Mouse (Mus musculus) liver, embryonic 16.5 days (tissue): ENCODE measurements around the gene Rasgrf2. TPM values are rescaled to one million over a fixed set of nuclear protein-coding genes. Genes with fewer than 3 reads are reported as not detected.

Experiments
- ATAC-seq: fragments of 200-750 bp; cut with Nextera tagmentation; 2 replicates; pipeline ENCODE4 v1.8.0; 2017; ENCODE audit warnings: low read depth, mild to moderate bottlenecking, moderate number of reproducible peaks, moderate library complexity
- H3K27ac ChIP-seq: fragments of 300-500 bp; sonication (generic); 2 replicates; pipeline ENCODE4 v1.5.1; 2014; ENCODE audit warnings: mild to moderate bottlenecking, low read length
- H3K27me3 ChIP-seq: fragments of 300-500 bp; sonication (generic); 2 replicates; pipeline ENCODE4 v1.6.1; 2014; ENCODE audit warnings: low read depth, low read length, mixed read lengths; ENCODE audit not compliant: control insufficient read depth, insufficient read depth
- H3K36me3 ChIP-seq: fragments of 300-500 bp; sonication (generic); 2 replicates; pipeline ENCODE4 v1.6.1; 2014; ENCODE audit warnings: mild to moderate bottlenecking; ENCODE audit not compliant: control insufficient read depth, insufficient read depth
- H3K4me1 ChIP-seq: fragments of 300-500 bp; sonication (generic); 2 replicates; pipeline ENCODE4 v1.6.1; 2014; ENCODE audit warnings: low read depth, low read length, mixed read lengths; ENCODE audit not compliant: control insufficient read depth
- H3K4me2 ChIP-seq: fragments of 300-500 bp; sonication (generic); 2 replicates; pipeline ENCODE4 v1.6.1; 2014; ENCODE audit warnings: low read depth, low read length, mixed read lengths
- H3K4me3 ChIP-seq: fragments of 300-500 bp; sonication (generic); 2 replicates; pipeline ENCODE4 v1.5.1; 2014; ENCODE audit warnings: low read depth, mild to moderate bottlenecking, low read length
- H3K9ac ChIP-seq: fragments of 300-500 bp; sonication (generic); 2 replicates; pipeline ENCODE4 v1.6.1; 2014; ENCODE audit warnings: low read depth, low read length
- H3K9me3 ChIP-seq: fragments of 300-500 bp; sonication (generic); replicated peaks from 2 replicates; pipeline ENCODE4 v1.6.1; 2016; ENCODE audit warnings: low read length; ENCODE audit not compliant: control insufficient read depth
- WGBS: fragments of 180-500 bp; shearing (Covaris S2); extraction: QIAGEN DNeasy Blood & Tissue Kit; methylation state at CpG from one replicate; pipeline ENCODE4 v1.1.7; 2014; ENCODE audit not compliant: insufficient replicate concordance; 5-methylcytosine and 5-hydroxymethylcytosine counted together
- polyA plus RNA-seq: library from polyadenylated mRNA; unstranded; fragments of >200 nt; fragmentation: Nextera tagmentation; extraction: Ambion mirVana; gene quantifications from 2 replicates; pipeline ENCODE4 v1.2.1, GENCODE M21; 2015

The Rasgrf2 gene
- polyA plus RNA-seq, 1 experiment from 2014 or later, result 0.02 TPM

- Histone ChIP-seq H3K27ac (no peak overlapping the region), H3K4me2 (no peak overlapping the region), H3K9ac (no peak overlapping the region), H3K36me3 (no peaks in the 10 kb centered on the region), H3K4me3 (no peak overlapping the region), H3K9me3 (no peaks in the 10 kb centered on the region), H3K27me3 (no peaks in the 10 kb centered on the region), H3K4me1 (no peaks in the 10 kb centered on the region)
- 52% methylated on average over 5 of the region's 5 CpGs for WGBS
- ATAC-seq, result no peak
Observed at GRCm38 (mm10) chr13:91884714-91885386, 246.6 kb downstream of the Rasgrf2 start.

DNA sequence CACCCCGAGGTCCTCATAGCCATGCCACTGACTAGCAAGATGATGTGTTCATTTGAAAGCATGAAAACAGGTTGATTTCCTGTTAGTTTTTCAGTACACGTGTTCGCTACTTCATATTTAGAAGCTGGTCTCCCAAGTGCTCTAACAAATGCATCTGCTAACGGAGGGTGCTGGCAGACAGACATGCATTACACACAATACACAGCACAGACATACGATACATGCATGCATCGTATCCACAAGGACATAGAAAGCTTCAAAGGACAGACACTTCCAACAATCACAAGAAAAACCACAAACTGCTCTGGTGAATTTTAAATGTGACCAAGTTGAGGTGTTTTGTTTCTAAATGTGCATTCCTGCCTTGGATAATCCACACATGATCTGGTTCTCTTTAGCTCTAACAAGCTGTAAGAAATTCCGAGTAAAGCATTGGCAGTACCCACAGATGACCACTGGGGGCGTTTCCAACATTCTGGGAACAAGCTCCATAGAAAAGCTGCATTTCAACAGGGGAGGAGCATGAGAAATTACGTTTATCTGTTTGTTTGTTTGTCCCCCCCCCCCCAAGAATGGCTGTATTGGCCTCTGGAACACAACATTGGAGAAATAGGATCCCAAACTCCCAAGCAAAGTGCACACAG, 249.5 kb downstream of the Rasgrf2 start:
- Histone ChIP-seq H3K4me3 (no peak overlapping the region), H3K36me3 (no peaks in the 10 kb centered on the region), H3K4me1 (no peaks in the 10 kb centered on the region), H3K4me2 (no peak overlapping the region), H3K27me3 (no peaks in the 10 kb centered on the region), H3K27ac (no peak overlapping the region), H3K9ac (no peak overlapping the region), H3K9me3 (no peaks in the 10 kb centered on the region)
- ATAC-seq, result no peak
- WGBS, result 48% methylated on average over 9 of the region's 9 CpGs

- Histone ChIP-seq H3K27me3 (no peaks in the 10 kb centered on the region), H3K9ac (no peak overlapping the region), H3K36me3 (no peaks in the 10 kb centered on the region), H3K9me3 (no peaks in the 10 kb centered on the region), H3K4me1 (no peaks in the 10 kb centered on the region), H3K4me2 (no peak overlapping the region), H3K27ac (no peak overlapping the region), H3K4me3 (no peak overlapping the region)
- 68% methylated on average over 4 of the region's 4 CpGs for WGBS
- no peak for ATAC-seq
Observed at GRCm38 (mm10) chr13:91880256-91880655, 251.2 kb downstream of the Rasgrf2 start.

DNA sequence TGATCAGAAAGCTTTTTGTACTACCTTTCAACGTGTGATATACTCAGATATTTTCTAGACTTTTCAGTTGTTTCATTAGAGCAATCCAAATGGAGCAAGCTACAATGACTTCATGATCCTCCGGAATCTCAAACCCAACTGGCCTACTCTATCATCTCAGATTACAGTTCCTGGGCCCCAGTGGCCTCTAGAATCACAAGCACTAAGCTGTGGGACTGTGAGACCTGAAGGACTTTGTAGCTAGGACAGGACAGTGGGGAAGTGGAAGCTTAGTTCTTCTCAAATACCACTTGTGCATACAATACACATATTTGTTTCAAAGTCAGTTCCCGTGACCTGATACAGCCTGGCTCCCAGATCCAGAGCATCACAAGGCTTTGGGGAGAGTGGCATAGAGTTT, 253.5 kb downstream of the Rasgrf2 start:
- no peak overlapping the region for H3K4me3 ChIP-seq
- H3K9me3 ChIP-seq, result no peaks in the 10 kb centered on the region
- no peaks in the 10 kb centered on the region for H3K36me3 ChIP-seq
- 57% methylated on average over 3 of the region's 3 CpGs for WGBS
- no peaks in the 10 kb centered on the region for H3K4me1 ChIP-seq
- no peaks in the 10 kb centered on the region for H3K27me3 ChIP-seq
- H3K27ac ChIP-seq, result no peak overlapping the region
- no peak overlapping the region for H3K9ac ChIP-seq
- H3K4me2 ChIP-seq, result no peak overlapping the region
- ATAC-seq, result no peak

- Histone ChIP-seq H3K9ac (no peak overlapping the region), H3K36me3 (no peaks in the 10 kb centered on the region), H3K9me3 (no peaks in the 10 kb centered on the region), H3K4me3 (no peak overlapping the region), H3K27ac (no peak overlapping the region), H3K4me1 (no peaks in the 10 kb centered on the region), H3K4me2 (no peak overlapping the region), H3K27me3 (no peaks in the 10 kb centered on the region)
- ATAC-seq, result no peak
- WGBS, result 59% methylated on average over 10 of the region's 10 CpGs
Observed at GRCm38 (mm10) chr13:91877350-91877749, 254.1 kb downstream of the Rasgrf2 start.

GRCm38 (mm10) chr13:91876741-91877349, 254.6 kb downstream of the Rasgrf2 start, which contains the start of gene Ckmt2:
Gene Ckmt2, minus strand, starts transcription at chr13:91876885.
- H3K9ac ChIP-seq, result no peak within 1 kb of the TSS
- no peaks in the 10 kb centered on the region for H3K36me3 ChIP-seq
- H3K4me1 ChIP-seq, result no peaks in the 10 kb centered on the region
- no peaks in the 10 kb centered on the region for H3K27me3 ChIP-seq
- H3K4me2 ChIP-seq, result no peak within 1 kb of the TSS
- H3K27ac ChIP-seq, result no peak within 1 kb of the TSS
- WGBS, result 49% methylated on average over 5 of the region's 5 CpGs
- ATAC-seq, result no peak
- no peak within 1 kb of the TSS for H3K4me3 ChIP-seq
- no peaks in the 10 kb centered on the region for H3K9me3 ChIP-seq

- ATAC-seq, result no peak
- Histone ChIP-seq H3K27me3 (no peaks in the 10 kb centered on the region), H3K9ac (no peak overlapping the region), H3K4me1 (no peaks in the 10 kb centered on the region), H3K27ac (no peak overlapping the region), H3K36me3 (no peaks in the 10 kb centered on the region), H3K9me3 (no peaks in the 10 kb centered on the region), H3K4me3 (no peak overlapping the region), H3K4me2 (no peak overlapping the region)
- 21% methylated on average over 2 of the region's 2 CpGs for WGBS
Observed at GRCm38 (mm10) chr13:91875581-91875980, 255.9 kb downstream of the Rasgrf2 start.

DNA sequence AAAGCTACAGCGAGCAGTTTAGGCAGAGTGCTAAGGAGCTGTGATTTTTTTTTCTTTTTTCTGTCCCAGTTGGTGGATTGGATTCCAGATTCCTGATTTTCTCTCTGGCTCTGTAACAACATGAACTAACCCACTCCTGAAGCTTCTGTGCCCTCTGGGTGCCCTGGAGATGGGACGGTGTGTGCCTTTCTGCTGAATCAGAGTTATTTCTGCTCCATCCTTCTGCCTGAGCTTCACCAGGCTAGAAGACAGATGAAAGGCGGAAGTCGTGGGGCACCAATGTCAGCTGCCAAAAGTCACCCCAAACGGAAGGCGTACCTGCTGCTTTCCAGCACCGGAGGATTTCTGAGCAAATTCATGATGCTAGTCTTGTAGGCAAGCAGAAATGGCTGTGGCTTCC, 256.9 kb downstream of the Rasgrf2 start:
- no peaks in the 10 kb centered on the region for H3K4me1 ChIP-seq
- no peak overlapping the region for H3K9ac ChIP-seq
- H3K4me3 ChIP-seq, result no peak overlapping the region
- no peaks in the 10 kb centered on the region for H3K36me3 ChIP-seq
- no peak overlapping the region for H3K4me2 ChIP-seq
- no peak for ATAC-seq
- H3K9me3 ChIP-seq, result no peaks in the 10 kb centered on the region
- H3K27ac ChIP-seq, result no peak overlapping the region
- H3K27me3 ChIP-seq, result no peaks in the 10 kb centered on the region
- 66% methylated on average over 7 of the region's 7 CpGs for WGBS

DNA sequence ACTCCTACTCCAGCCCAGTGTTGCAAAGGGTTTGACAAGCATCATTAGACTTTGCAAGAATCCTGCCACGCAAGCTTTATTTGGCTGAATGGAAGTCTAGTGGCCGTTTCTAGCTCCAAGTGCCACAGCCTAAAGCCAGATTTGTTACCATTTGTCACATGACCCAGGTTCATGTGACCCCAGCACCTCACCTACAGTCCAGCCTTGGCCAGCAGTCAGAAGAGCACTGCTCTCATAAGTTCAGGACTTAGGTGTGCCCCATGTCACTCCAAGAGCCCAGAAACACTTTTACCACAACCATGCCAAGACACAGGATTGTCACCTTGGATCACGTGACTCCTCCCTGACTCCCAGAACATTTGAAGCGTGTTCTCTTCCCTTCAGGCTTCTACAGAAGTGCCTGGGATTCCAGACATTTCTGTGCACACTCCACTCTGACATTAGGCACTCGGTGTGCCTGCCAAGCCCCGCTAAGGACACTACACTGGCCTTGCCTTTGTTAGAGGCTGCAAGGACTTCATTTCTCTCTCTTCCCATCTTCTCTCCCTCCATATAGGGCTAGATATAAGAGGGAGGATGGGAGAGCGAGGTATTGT, 257.6 kb downstream of the Rasgrf2 start:
- H3K4me2 ChIP-seq, result no peak overlapping the region
- H3K27me3 ChIP-seq, result no peaks in the 10 kb centered on the region
- no peaks in the 10 kb centered on the region for H3K4me1 ChIP-seq
- H3K27ac ChIP-seq, result no peak overlapping the region
- no peaks in the 10 kb centered on the region for H3K9me3 ChIP-seq
- no peak overlapping the region for H3K4me3 ChIP-seq
- 53% methylated on average over 7 of the region's 7 CpGs for WGBS
- no peak overlapping the region for H3K9ac ChIP-seq
- H3K36me3 ChIP-seq, result no peaks in the 10 kb centered on the region
- no peak for ATAC-seq
